Mouse (Mus musculus) forebrain, embryonic 13.5 days (tissue): Measurements from ENCODE around the gene Ubac2. TPM values are rescaled to one million over a fixed set of nuclear protein-coding genes. Genes with fewer than 3 reads are reported as not detected.

Experiments
- ATAC-seq: fragments of 200-750 bp; cut with Nextera tagmentation; 2 replicates; pipeline ENCODE4 v1.8.0; 2017
- H3K27ac ChIP-seq: fragments of 300-500 bp; sonication (generic); 2 replicates; pipeline ENCODE4 v1.5.1; 2015; ENCODE audit warnings: inconsistent platforms, mild to moderate bottlenecking, moderate library complexity
- H3K27me3 ChIP-seq: fragments of 300-500 bp; sonication (generic); 2 replicates; pipeline ENCODE4 v1.6.1; 2015; ENCODE audit warnings: mild to moderate bottlenecking, inconsistent platforms
- H3K36me3 ChIP-seq: fragments of 300-500 bp; sonication (generic); 2 replicates; pipeline ENCODE4 v1.6.1; 2015; ENCODE audit warnings: mild to moderate bottlenecking, inconsistent platforms; ENCODE audit not compliant: poor library complexity, severe bottlenecking
- H3K4me1 ChIP-seq: fragments of 300-500 bp; sonication (generic); 2 replicates; pipeline ENCODE4 v1.6.1; 2015; ENCODE audit warnings: inconsistent platforms
- H3K4me2 ChIP-seq: fragments of 300-500 bp; sonication (generic); 2 replicates; pipeline ENCODE4 v1.6.1; 2015; ENCODE audit warnings: inconsistent platforms, mild to moderate bottlenecking, moderate library complexity
- H3K4me3 ChIP-seq: fragments of 300-500 bp; sonication (generic); 2 replicates; pipeline ENCODE4 v1.5.1; 2015; ENCODE audit warnings: mild to moderate bottlenecking, inconsistent platforms
- H3K9ac ChIP-seq: fragments of 300-500 bp; sonication (generic); 2 replicates; pipeline ENCODE4 v1.6.1; 2015; ENCODE audit warnings: mild to moderate bottlenecking, inconsistent platforms
- H3K9me3 ChIP-seq: fragments of 300-500 bp; sonication (generic); replicated peaks from 2 replicates; pipeline ENCODE4 v1.6.1; 2016; ENCODE audit warnings: inconsistent platforms
- whole genome bisulfite sequencing: fragments of 180-500 bp; shearing (Covaris S2); methylation state at CpG from one replicate; pipeline ENCODE4 v1.1.7; 2015; 5-methylcytosine and 5-hydroxymethylcytosine counted together
- polyA plus RNA-seq: library from polyadenylated mRNA; unstranded; fragments of >200 nt; fragmentation: Nextera tagmentation; extraction: Ambion mirVana; gene quantifications from 2 replicates; pipeline ENCODE4 v1.2.1, GENCODE M21; 2015

The Ubac2 gene
- polyA plus RNA-seq, 1 experiment from 2014 or later, result 56.4 TPM

- ATAC-seq, result no peak
- H3K27ac ChIP-seq, result no peak overlapping the region
- H3K4me2 ChIP-seq, result no peak overlapping the region
- H3K9ac ChIP-seq, result no peak overlapping the region
- H3K27me3 ChIP-seq, result no peaks in the 10 kb centered on the region
- H3K36me3 ChIP-seq, result no peaks in the 10 kb centered on the region
- H3K4me1 ChIP-seq, result no peaks in the 10 kb centered on the region
- H3K4me3 ChIP-seq, result no peak overlapping the region
- 95% methylated on average over 5 of the region's 5 CpGs for WGBS
- peaks cover 4% of the 10 kb centered on the region; the same call in 1 of the 2 replicates for H3K9me3 ChIP-seq
These were observed 67.7 kb downstream of the Ubac2 start for GRCm38 (mm10) chr14:121946131-121946530.

DNA sequence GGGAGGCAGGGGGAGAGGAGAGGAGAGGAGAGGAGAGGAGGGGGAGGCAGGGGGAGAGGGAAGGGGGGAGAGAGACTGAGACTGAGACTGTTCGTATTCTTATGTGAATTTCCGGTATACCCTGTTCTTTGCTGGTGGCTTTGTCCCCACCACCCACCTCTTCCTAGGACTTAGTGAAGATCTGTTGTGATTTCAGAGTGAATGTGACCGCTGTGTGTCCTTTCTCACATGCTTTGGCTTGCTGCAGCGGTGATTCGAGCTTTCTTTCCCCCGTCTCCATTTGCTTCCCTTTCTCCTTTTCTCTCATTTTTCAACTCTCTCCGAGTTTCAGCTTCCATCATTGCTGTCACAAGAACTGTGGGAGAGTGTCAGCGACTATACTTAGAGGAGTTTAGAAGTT is 68.3 kb downstream of the Ubac2 start:
- H3K4me3 ChIP-seq, result no peak overlapping the region
- no peak overlapping the region for H3K27ac ChIP-seq
- ATAC-seq, result no peak
- H3K27me3 ChIP-seq, result no peaks in the 10 kb centered on the region
- no peaks in the 10 kb centered on the region for H3K36me3 ChIP-seq
- H3K9ac ChIP-seq, result no peak overlapping the region
- WGBS, result 78% methylated on average over 8 of the region's 8 CpGs
- H3K4me1 ChIP-seq, result no peaks in the 10 kb centered on the region
- H3K9me3 ChIP-seq, result peaks cover 1% of the 10 kb centered on the region; the same call in 1 of the 2 replicates
- no peak overlapping the region for H3K4me2 ChIP-seq

DNA sequence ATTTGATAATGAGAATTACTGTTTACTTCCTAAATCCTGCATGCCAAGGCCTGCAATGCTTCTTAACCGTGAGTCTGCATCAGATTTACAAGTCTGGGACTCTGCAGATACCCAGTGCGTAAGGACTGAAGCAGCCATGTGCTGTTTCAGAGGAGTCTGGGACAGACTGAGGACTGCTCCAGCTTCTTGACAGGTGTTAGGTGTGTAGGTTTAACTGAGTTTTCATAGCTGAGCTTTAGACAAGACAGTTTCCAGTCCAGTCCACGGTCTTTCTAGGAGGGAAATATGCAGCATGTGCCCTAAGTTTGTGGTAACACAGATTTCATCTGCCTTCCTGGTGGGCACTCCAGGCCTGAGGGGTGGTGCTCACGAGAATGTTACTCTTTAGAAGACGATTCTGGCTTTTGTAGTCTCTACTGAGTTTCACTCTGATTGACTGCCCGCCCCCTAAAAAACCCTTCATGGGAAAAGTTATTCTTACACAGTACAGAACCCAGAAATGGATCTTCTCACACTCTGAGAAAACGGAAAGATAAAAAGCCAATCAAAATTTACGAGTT is 68.9 kb downstream of the Ubac2 start:
- 78% methylated on average over 8 of the region's 8 CpGs for WGBS
- Histone ChIP-seq H3K27ac (no peak overlapping the region), H3K27me3 (no peaks in the 10 kb centered on the region), H3K4me3 (no peak overlapping the region), H3K36me3 (no peaks in the 10 kb centered on the region), H3K4me2 (no peak overlapping the region), H3K4me1 (no peaks in the 10 kb centered on the region), H3K9ac (no peak overlapping the region), H3K9me3 (no peaks in the 10 kb centered on the region; the same call in 1 of the 2 replicates)
- no peak for ATAC-seq

GRCm38 (mm10) chr14:121947966-121948365 is 69.5 kb downstream of the Ubac2 start:
- no peaks in the 10 kb centered on the region for H3K27me3 ChIP-seq
- no peak overlapping the region for H3K9ac ChIP-seq
- no peaks in the 10 kb centered on the region; the same call in 1 of the 2 replicates for H3K9me3 ChIP-seq
- H3K27ac ChIP-seq, result no peak overlapping the region
- no peak for ATAC-seq
- no peak overlapping the region for H3K4me2 ChIP-seq
- 95% methylated on average over 3 of the region's 3 CpGs for WGBS
- no peak overlapping the region for H3K4me3 ChIP-seq
- H3K36me3 ChIP-seq, result no peaks in the 10 kb centered on the region
- H3K4me1 ChIP-seq, result no peaks in the 10 kb centered on the region

DNA sequence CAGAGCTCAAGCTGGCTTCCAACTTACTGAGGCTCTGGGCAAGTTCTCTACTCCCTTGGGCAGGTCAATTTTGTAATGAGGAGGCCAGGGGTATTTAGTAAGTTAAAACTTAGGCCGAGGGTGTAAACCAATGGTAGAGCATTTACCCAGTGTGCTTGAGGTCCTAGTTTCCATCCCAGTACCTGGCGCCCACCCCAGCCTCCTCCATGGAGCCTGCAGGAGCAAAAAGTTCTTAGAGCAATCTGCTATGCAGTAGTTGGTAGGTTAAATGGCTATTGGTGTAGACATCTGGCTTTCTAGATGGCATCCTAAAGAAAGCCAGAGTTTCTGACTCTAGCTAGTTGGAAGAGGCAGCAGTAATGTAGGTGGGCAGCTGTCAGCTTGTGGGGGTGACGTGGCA is 71.0 kb downstream of the Ubac2 start:
- no peak overlapping the region for H3K27ac ChIP-seq

GRCm38 (mm10) chr14:121949897-121950296 is 71.5 kb downstream of the Ubac2 start:
- Histone ChIP-seq H3K27ac (no peak overlapping the region), H3K4me1 (no peaks in the 10 kb centered on the region), H3K4me3 (no peak overlapping the region), H3K9me3 (no peaks in the 10 kb centered on the region), H3K27me3 (no peaks in the 10 kb centered on the region), H3K9ac (no peak overlapping the region), H3K36me3 (peaks cover 4% of the 10 kb centered on the region; the same call in 1 of the 2 replicates), H3K4me2 (no peak overlapping the region)
- WGBS, result 92% methylated on average over 5 of the region's 5 CpGs
- no peak for ATAC-seq

More for the DNA sequence above, 71.0 kb downstream of the Ubac2 start:
- Histone ChIP-seq H3K9me3 (no peaks in the 10 kb centered on the region), H3K4me1 (no peaks in the 10 kb centered on the region), H3K36me3 (peaks cover 3% of the 10 kb centered on the region; the same call in 1 of the 2 replicates), H3K4me3 (no peak overlapping the region), H3K27me3 (no peaks in the 10 kb centered on the region), H3K9ac (no peak overlapping the region), H3K4me2 (no peak overlapping the region)
- WGBS, result 92% methylated on average over 3 of the region's 3 CpGs
- ATAC-seq, result no peak

GRCm38 (mm10) chr14:121951399-121952045 is 73.1 kb downstream of the Ubac2 start:
- ATAC-seq, result no peak
- H3K27ac ChIP-seq, result no peak overlapping the region
- no peak overlapping the region for H3K9ac ChIP-seq
- no peak overlapping the region for H3K4me2 ChIP-seq
- 91% methylated on average over 2 of the region's 2 CpGs for WGBS
- H3K4me3 ChIP-seq, result no peak overlapping the region
- no peaks in the 10 kb centered on the region for H3K27me3 ChIP-seq
- no peaks in the 10 kb centered on the region for H3K4me1 ChIP-seq
- H3K9me3 ChIP-seq, result no peaks in the 10 kb centered on the region
- peaks cover 4% of the 10 kb centered on the region; the same call in 1 of the 2 replicates for H3K36me3 ChIP-seq

DNA sequence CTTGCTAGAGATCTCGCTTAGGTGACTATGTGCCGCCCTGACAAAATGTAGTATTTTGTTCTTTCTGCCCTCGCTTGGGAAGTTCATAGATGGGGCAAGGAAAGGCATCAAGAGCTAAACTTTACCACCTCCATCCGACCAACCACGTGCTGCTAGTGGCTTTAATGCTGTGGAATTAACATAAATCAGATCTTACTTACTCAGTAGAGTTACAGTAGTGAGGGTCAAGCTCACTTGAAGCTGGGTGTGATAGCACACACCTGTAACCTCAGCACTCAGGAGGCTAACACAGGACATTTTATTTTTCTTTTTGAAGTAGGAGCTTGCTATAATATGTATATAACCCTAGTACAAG is 73.6 kb downstream of the Ubac2 start:
- H3K9ac ChIP-seq, result no peak overlapping the region
- H3K27ac ChIP-seq, result no peak overlapping the region
- WGBS, result 92% methylated on average over 5 of the region's 5 CpGs
- H3K4me3 ChIP-seq, result no peak overlapping the region
- peaks cover 4% of the 10 kb centered on the region; the same call in 1 of the 2 replicates for H3K36me3 ChIP-seq
- no peaks in the 10 kb centered on the region for H3K4me1 ChIP-seq
- H3K4me2 ChIP-seq, result no peak overlapping the region
- no peak for ATAC-seq
- H3K9me3 ChIP-seq, result no peaks in the 10 kb centered on the region
- H3K27me3 ChIP-seq, result no peaks in the 10 kb centered on the region

DNA sequence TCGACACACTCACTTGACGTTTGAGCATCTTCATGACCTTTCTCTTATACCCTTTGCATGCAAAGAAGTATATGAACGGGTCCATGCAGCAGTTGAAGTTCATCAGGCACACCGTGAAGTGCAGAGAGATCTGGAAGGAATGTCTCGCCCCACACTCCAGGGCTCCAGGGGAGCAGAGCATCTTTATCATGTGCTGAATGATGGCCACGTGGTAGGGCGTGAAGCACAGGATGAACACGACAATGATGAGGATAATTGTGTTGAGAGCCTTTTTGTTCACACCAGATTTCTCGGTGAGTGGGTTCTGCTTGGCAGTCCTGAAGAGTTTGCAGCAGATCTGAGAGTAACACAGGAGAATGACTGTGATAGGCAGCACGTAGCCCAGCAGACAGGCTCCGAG is 75.7 kb downstream of the Ubac2 start:
- H3K4me3 ChIP-seq, result no peak overlapping the region
- WGBS, result 93% methylated on average over 11 of the region's 11 CpGs
- H3K4me2 ChIP-seq, result no peak overlapping the region
- H3K27ac ChIP-seq, result no peak overlapping the region
- H3K4me1 ChIP-seq, result no peaks in the 10 kb centered on the region
- H3K9ac ChIP-seq, result no peak overlapping the region
- no peaks in the 10 kb centered on the region for H3K27me3 ChIP-seq
- H3K36me3 ChIP-seq, result peaks cover 4% of the 10 kb centered on the region; the same call in 1 of the 2 replicates
- ATAC-seq, result no peak
- no peaks in the 10 kb centered on the region for H3K9me3 ChIP-seq

DNA sequence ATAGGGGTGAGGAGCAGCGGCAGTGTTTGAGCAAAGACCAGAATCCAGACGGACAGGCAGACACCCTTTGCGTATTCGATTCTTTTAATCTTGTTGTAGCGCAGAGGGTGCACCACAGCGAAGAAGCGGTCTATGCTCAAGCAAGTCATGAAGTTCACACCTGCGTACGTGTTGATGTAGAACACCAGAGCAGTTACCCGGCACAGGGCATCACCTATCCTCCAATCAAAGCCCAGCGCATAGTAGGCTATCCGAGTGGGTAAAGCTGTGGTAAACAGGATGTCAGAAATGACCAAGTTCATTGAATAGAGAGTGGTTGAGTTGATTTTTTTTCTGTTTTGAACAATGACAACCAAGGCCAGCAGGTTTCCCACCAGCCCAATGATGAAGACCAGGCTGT is 76.2 kb downstream of the Ubac2 start:
- Histone ChIP-seq H3K4me1 (no peaks in the 10 kb centered on the region), H3K36me3 (peaks cover 4% of the 10 kb centered on the region; the same call in 1 of the 2 replicates), H3K9me3 (no peaks in the 10 kb centered on the region), H3K4me3 (no peak overlapping the region), H3K9ac (no peak overlapping the region), H3K27me3 (no peaks in the 10 kb centered on the region), H3K27ac (no peak overlapping the region), H3K4me2 (no peak overlapping the region)
- 98% methylated on average over 12 of the region's 12 CpGs for WGBS
- no peak for ATAC-seq

DNA sequence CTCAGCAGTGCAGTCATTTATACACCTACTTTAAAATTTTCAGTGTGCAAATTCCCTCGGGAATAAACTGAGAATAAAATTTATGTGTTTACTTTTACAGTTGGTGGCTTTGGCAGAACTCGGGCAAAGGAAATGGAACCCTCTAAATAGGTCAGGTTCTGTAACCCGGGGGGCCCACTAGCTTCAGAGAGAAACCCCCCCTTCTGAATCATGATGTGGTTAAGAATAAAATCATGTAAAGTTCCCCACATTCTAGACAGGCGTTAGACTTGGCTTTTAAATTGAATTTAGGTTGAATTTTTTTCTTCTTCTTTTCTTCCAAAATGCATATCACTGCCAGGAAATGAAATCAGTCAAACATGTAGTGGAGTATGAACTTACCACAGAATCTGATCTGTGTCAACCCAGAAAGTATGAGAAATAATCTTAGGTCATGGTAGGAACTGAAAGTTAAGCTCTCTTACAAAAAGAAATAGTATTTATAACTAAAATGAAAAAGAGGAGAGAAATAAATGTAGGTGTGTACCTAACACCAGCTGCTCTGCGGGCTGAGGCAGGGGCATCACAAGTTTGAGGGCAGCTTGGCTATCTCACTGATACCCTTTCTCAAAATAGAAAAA is 76.9 kb downstream of the Ubac2 start:
- no peak overlapping the region for H3K9ac ChIP-seq
- no peak overlapping the region for H3K4me3 ChIP-seq
- no peak overlapping the region for H3K4me2 ChIP-seq
- no peak overlapping the region for H3K27ac ChIP-seq
- H3K4me1 ChIP-seq, result no peaks in the 10 kb centered on the region
- peaks cover 4% of the 10 kb centered on the region; the same call in 1 of the 2 replicates for H3K36me3 ChIP-seq
- no peaks in the 10 kb centered on the region for H3K27me3 ChIP-seq
- WGBS, result 95% methylated on average over 5 of the region's 5 CpGs
- no peaks in the 10 kb centered on the region for H3K9me3 ChIP-seq
- no peak for ATAC-seq

DNA sequence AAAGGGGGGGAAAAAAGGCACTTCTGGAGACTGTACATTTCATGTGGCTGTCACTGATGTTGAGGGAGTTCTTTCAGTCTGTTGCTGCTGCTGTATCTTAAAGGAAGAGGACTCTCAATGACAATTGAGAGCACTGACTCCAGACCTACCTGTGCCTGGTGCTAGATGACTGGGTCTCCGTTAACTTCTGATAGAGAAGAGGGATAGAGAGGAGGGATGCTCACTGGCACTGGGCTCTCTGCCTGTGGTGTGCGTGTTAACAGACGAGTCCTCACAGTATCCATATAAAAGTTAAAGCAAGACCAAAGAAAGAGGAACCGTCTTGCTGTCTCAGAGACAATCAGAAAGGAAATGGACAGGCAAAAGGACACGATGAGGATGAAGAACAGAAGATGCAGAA is 77.9 kb downstream of the Ubac2 start:
- no peak overlapping the region for H3K4me2 ChIP-seq
- H3K27me3 ChIP-seq, result no peaks in the 10 kb centered on the region
- no peak overlapping the region for H3K9ac ChIP-seq
- no peak overlapping the region for H3K4me3 ChIP-seq
- no peak overlapping the region for H3K27ac ChIP-seq
- WGBS, result 93% methylated on average over 5 of the region's 5 CpGs
- no peaks in the 10 kb centered on the region for H3K4me1 ChIP-seq
- H3K36me3 ChIP-seq, result peaks cover 4% of the 10 kb centered on the region; the same call in 1 of the 2 replicates
- H3K9me3 ChIP-seq, result no peaks in the 10 kb centered on the region
- no peak for ATAC-seq
